Mouse (Mus musculus): ENCODE measurements around the gene Olfr76. TPM values are rescaled to one million over a fixed set of nuclear protein-coding genes. Genes with fewer than 3 reads are reported as not detected.
"Not testable (repeated sequence)": the region's sequence is repeated elsewhere in the genome, so short reads cannot be mapped to it uniquely, and the experiment has no call there.

The Olfr76 gene
- polyA plus RNA-seq (2021): not detected

DNA sequence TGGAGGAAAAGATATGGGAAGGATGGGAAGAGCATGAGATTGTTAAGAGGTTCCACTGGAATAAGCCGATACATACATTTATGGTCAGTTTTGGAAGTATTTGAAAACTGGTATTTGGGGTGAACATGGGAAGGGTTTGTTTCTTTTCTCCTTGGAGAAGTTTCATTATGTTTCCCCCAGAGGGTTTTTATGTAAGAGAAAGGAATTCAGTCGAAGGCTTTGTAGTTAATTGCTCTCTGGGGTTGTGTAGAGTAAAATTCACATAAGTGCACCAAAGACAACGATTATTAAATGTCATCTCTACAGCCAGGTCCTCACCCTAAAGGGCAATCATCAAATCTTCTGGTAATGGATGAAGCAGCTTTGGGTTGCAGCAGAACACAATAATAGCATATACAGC, at the start of gene Olfr76:
Gene Olfr76 (minus strand): TSS at position 101 of the 400 bp plus-strand sequence.
- H3K27me3 ChIP-seq: peaks cover 22% of the 10 kb centered on the region
- CTCF ChIA-PET: interaction anchor here (1.4 to 1.6 kb wide), 2 partner anchors 18 to 31 kb away, joined by 3 to 5 read pairs; no protein-coding TSS in a partner anchor
- in situ Hi-C loops (cut with MboI; ENCODE audit: low pct_unique_long_range_greater_than_20kb): no loop called here
- DNase-seq (ENCODE audit: low read depth, low spot score) (no peak), ATAC-seq (no peak)
- POLR2A ChIA-PET: no interaction called here
- TF ChIP-seq CTCF (IDR thresholded peaks at IDR 0.05): no peak

DNA sequence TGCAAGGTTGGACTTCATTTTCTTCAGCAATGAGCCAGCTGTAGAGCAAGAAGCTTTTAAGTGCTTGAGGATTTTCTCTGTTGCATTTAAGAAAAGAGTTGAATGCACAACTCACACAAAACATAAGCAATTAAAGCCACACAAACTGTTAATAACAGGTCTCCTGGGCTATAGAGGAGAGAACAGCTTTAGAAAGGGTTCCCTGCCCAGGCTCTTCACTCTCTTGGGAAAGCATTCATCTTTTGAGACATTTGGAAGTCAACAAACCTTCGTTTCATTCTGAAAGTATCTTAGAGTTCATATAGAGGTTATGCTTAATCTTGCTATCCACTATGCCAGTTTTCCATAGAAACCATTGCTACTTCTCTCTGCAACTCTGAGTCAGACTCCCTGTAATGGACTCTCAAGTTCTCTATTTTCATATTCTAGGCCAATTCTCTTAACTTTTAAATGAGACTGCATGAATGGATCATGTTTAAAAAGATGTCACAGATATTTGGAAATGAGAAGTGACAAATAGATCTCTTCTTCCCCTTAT, 47.1 kb upstream of the Olfr76 start, which contains the start of gene Olfr1555-ps1:
Gene Olfr1555-ps1 (minus strand): TSS at position 51 of the 538 bp plus-strand sequence.
- CTCF ChIA-PET; in situ Hi-C loops (cut with MboI; ENCODE audit: low pct_unique_long_range_greater_than_20kb); H3K27me3 ChIP-seq; DNase-seq (ENCODE audit: low read depth, low spot score); ATAC-seq; POLR2A ChIA-PET: not testable (repeated sequence)

- no peak for TF ChIP-seq CTCF (IDR thresholded peaks at IDR 0.05)
- peaks cover 13% of the 10 kb centered on the region for H3K27me3 ChIP-seq
- DNase-seq (ENCODE audit: low read depth, low spot score) (no peak), ATAC-seq (no peak)
- in situ Hi-C loops (cut with MboI; ENCODE audit: low pct_unique_long_range_greater_than_20kb): no loop called here
- ChIA-PET POLR2A (no interaction called here), CTCF (interaction anchor here (1.0 to 1.9 kb wide), 3 partner anchors 9 to 11 kb away, joined by 4 to 7 read pairs (median 7); no protein-coding TSS in a partner anchor)
These were observed 22.4 kb upstream of the Olfr76 start for GRCm38 (mm10) chr19:12145452-12145851.

- ChIA-PET CTCF (no interaction called here), POLR2A (no interaction called here)
- in situ Hi-C loops (cut with MboI; ENCODE audit: low pct_unique_long_range_greater_than_20kb): no loop called here
- H3K27me3 ChIP-seq: peaks cover 19% of the 10 kb centered on the region
- no peak for DNase-seq (ENCODE audit: low read depth, low spot score)
- no peak for ATAC-seq
- TF ChIP-seq CTCF (IDR thresholded peaks at IDR 0.05): no peak
These were observed 20.4 kb upstream of the Olfr76 start for GRCm38 (mm10) chr19:12143356-12143755.

DNA sequence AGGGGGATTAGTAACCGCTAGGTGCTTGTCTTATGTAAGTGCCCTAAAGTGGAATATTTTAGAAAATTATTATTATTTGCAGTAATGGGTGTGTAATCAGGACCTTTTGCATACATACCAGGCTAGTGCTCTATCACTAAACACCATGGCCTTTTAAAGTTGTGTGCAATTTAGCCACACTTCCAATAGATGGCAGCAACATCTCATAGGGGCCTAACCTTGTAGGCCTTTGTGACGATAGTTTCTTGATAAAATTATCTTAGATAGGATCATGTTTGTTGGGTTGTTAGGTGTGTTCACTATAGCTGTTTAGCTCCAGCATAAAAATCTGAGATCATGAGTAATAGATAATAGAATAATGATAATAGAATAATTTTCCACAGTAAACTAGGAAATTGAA, 11.3 kb upstream of the Olfr76 start:
- POLR2A ChIA-PET: no interaction called here
- ATAC-seq: peak; percentile 71
- CTCF ChIA-PET: interaction anchor here (0.6 to 1.9 kb wide), 7 partner anchors 10 to 367 kb away, joined by 3 to 7 read pairs (median 5); partner anchors contain the start of gene Dtx4
- H3K27me3 ChIP-seq: peaks cover 17% of the 10 kb centered on the region
- DNase-seq (ENCODE audit: low read depth, low spot score): no peak
- in situ Hi-C loops (cut with MboI; ENCODE audit: low pct_unique_long_range_greater_than_20kb): loop anchor here (5.0 to 10.0 kb wide), 3 partner anchors 291 to 451 kb away; partner anchors contain the start of gene Pfpl
- TF ChIP-seq CTCF (IDR thresholded peaks at IDR 0.05): peak; percentile 73

GRCm38 (mm10) chr19:12116464-12116863, 6.5 kb downstream of the Olfr76 start:
- DNase-seq (ENCODE audit: low read depth, low spot score) (no peak), ATAC-seq (no peak)
- H3K27me3 ChIP-seq: peaks cover 21% of the 10 kb centered on the region
- CTCF ChIA-PET: no interaction called here
- in situ Hi-C loops (cut with MboI; ENCODE audit: low pct_unique_long_range_greater_than_20kb): no loop called here
- no peak for TF ChIP-seq CTCF (IDR thresholded peaks at IDR 0.05)
- POLR2A ChIA-PET: no interaction called here

DNA sequence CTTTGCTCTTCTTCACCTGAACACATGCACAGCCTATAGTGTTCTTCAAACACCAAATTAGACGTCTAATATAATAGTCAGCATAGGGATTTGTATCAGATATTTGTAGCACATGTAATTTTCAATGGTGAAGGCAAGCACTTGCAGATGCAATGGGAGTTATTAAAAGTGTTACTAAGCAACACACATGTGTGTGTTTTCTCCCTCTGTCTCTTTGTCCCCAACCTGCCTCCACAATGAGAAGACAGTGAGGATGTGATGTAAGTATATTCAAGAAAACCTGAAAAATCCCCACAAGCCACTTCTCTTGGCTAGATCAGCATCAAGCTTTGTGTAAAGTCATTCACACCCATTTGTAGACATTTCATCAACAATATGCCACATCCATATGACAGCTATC, 7.2 kb downstream of the Olfr76 start, which contains the start of gene Olfr1428:
Gene Olfr1428 (minus strand): TSS at position 101 of the 400 bp plus-strand sequence.
- ATAC-seq (no peak), DNase-seq (ENCODE audit: low read depth, low spot score) (no peak)
- in situ Hi-C loops (cut with MboI; ENCODE audit: low pct_unique_long_range_greater_than_20kb): no loop called here
- TF ChIP-seq CTCF (IDR thresholded peaks at IDR 0.05): no peak
- POLR2A ChIA-PET: no interaction called here
- CTCF ChIA-PET: interaction anchor here (0.8 to 1.0 kb wide), 2 partner anchors 9 to 25 kb away, joined by 3 read pairs; no protein-coding TSS in a partner anchor
- peaks cover 18% of the 10 kb centered on the region for H3K27me3 ChIP-seq

DNA sequence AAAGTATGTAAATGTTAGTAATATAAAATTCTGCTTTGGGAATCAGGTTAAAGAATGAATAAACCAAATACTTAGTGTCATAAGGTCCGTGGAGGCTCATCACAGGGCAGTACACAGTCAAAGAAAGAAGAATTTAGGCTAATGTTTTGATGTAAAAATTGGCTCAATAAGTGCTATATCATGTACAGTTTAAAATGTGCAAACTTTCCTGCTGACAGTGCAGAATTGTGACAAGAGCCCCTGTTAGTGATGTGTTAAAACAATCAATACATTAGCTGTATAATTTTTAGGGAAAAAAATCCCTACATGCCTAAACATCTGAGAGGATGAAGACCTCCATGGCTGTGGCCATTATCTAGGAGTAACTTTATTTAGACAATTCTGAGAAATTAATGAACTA, 9.2 kb downstream of the Olfr76 start:
- ATAC-seq: no peak
- POLR2A ChIA-PET: no interaction called here
- H3K27me3 ChIP-seq: peaks cover 18% of the 10 kb centered on the region
- no peak for TF ChIP-seq CTCF (IDR thresholded peaks at IDR 0.05)
- in situ Hi-C loops (cut with MboI; ENCODE audit: low pct_unique_long_range_greater_than_20kb): no loop called here
- CTCF ChIA-PET: no interaction called here
- DNase-seq (ENCODE audit: low read depth, low spot score): no peak

DNA sequence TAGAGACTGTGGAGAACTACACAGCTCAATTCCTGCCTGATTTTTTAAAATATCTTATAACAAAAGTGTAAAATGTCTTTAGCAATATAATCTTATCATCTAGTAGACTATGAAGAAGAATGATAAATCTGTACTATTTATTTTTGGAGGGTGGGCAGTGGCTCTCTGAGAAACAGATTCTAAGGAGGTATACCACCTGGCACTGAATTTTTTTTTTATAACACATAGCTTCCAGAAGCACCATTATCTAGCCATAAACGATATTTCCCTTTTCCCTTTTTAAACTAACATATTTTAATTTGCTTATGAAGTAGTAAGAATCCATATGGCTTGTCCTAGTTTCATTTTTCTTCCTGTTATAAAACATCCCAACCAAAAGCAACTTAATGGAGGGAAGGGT, 18.5 kb downstream of the Olfr76 start:
- ChIA-PET CTCF (interaction anchor here (1.0 to 1.4 kb wide), 5 partner anchors 14 to 37 kb away, joined by 3 to 5 read pairs (median 3); partner anchors contain the start of gene Olfr76), POLR2A (no interaction called here)
- in situ Hi-C loops (cut with MboI; ENCODE audit: low pct_unique_long_range_greater_than_20kb): no loop called here
- TF ChIP-seq CTCF (IDR thresholded peaks at IDR 0.05): no peak
- no peaks in the 10 kb centered on the region for H3K27me3 ChIP-seq
- no peak for ATAC-seq
- DNase-seq (ENCODE audit: low read depth, low spot score): no peak

- no peak for ATAC-seq
- POLR2A ChIA-PET: no interaction called here
- TF ChIP-seq CTCF (IDR thresholded peaks at IDR 0.05): no peak
- in situ Hi-C loops (cut with MboI; ENCODE audit: low pct_unique_long_range_greater_than_20kb): no loop called here
- H3K27me3 ChIP-seq: peaks cover 3% of the 10 kb centered on the region
- no peak for DNase-seq (ENCODE audit: low read depth, low spot score)
- CTCF ChIA-PET: no interaction called here
These were observed 19.8 kb downstream of the Olfr76 start, which contains the start of gene Olfr1427 for GRCm38 (mm10) chr19:12103234-12103633. Gene Olfr1427 (minus strand): TSS chr19:12103334.

- in situ Hi-C loops (cut with MboI; ENCODE audit: low pct_unique_long_range_greater_than_20kb): no loop called here
- POLR2A ChIA-PET: no interaction called here
- ATAC-seq: no peak
- H3K27me3 ChIP-seq: peaks cover 17% of the 10 kb centered on the region
- no peak for DNase-seq (ENCODE audit: low read depth, low spot score)
- CTCF ChIA-PET: no interaction called here
- TF ChIP-seq CTCF (IDR thresholded peaks at IDR 0.05): no peak
These were observed 31.1 kb downstream of the Olfr76 start, which contains the start of gene Olfr1426 for GRCm38 (mm10) chr19:12091913-12092312. Gene Olfr1426 (minus strand): TSS chr19:12092013.

- H3K27me3 ChIP-seq; ATAC-seq; DNase-seq (ENCODE audit: low read depth, low spot score); CTCF ChIA-PET; POLR2A ChIA-PET; in situ Hi-C loops (cut with MboI; ENCODE audit: low pct_unique_long_range_greater_than_20kb): not testable (repeated sequence)
These were observed 45.4 kb downstream of the Olfr76 start, which contains the start of gene Olfr1425 for GRCm38 (mm10) chr19:12077631-12078030. Gene Olfr1425 (minus strand): TSS chr19:12077731.

- H3K27me3 ChIP-seq; POLR2A ChIA-PET; CTCF ChIA-PET; ATAC-seq; in situ Hi-C loops (cut with MboI; ENCODE audit: low pct_unique_long_range_greater_than_20kb): not testable (repeated sequence)
- peak; percentile 2 for DNase-seq (ENCODE audit: low read depth, low spot score)
These were observed 53.5 kb downstream of the Olfr76 start for GRCm38 (mm10) chr19:12069546-12069945.
